Mouse (Mus musculus) limb, embryonic 14.5 days (tissue): ENCODE measurements around the gene Tll2. TPM values are rescaled to one million over a fixed set of nuclear protein-coding genes. Genes with fewer than 3 reads are reported as not detected.

Experiments used
- ATAC-seq: fragments of 200-750 bp; cut with Nextera tagmentation; 2 replicates; pipeline ENCODE4 v1.8.0; 2017; ENCODE audit warnings: low read depth, moderate number of reproducible peaks, moderate TSS enrichment; ENCODE audit not compliant: low FRiP score
- DNase-seq: peaks from one replicate; pipeline ENCODE4 v3.0.0-alpha.2; 2015; ENCODE audit warnings: low spot score
- H3K27ac ChIP-seq: fragments of 300-500 bp; sonication (generic); replicated peaks from 2 replicates; pipeline ENCODE4 v1.5.1; 2014; ENCODE audit warnings: low read depth, mild to moderate bottlenecking, low read length, moderate library complexity, mixed read lengths
- H3K27me3 ChIP-seq: fragments of 300-500 bp; sonication (generic); 2 replicates; pipeline ENCODE4 v1.6.1; 2014; ENCODE audit warnings: low read length, mixed read lengths; ENCODE audit not compliant: control insufficient read depth, insufficient read depth
- H3K36me3 ChIP-seq: fragments of 300-500 bp; sonication (generic); 2 replicates; pipeline ENCODE4 v1.6.1; 2014; ENCODE audit warnings: mild to moderate bottlenecking, low read length, moderate library complexity, mixed read lengths; ENCODE audit not compliant: control insufficient read depth, insufficient read depth
- H3K4me1 ChIP-seq: fragments of 300-500 bp; sonication (generic); 2 replicates; pipeline ENCODE4 v1.6.1; 2014; ENCODE audit warnings: antibody characterized with exemption, low read length, mixed read lengths; ENCODE audit not compliant: control insufficient read depth, insufficient read depth
- H3K4me2 ChIP-seq: fragments of 300-500 bp; sonication (generic); replicated peaks from 2 replicates; pipeline ENCODE4 v1.6.1; 2014; ENCODE audit warnings: low read depth, mild to moderate bottlenecking, low read length, moderate library complexity; ENCODE audit not compliant: severe bottlenecking
- H3K4me3 ChIP-seq: fragments of 300-500 bp; sonication (generic); replicated peaks from 2 replicates; pipeline ENCODE4 v1.5.1; 2014; ENCODE audit warnings: low read length
- H3K9ac ChIP-seq: fragments of 300-500 bp; sonication (generic); 2 replicates; pipeline ENCODE4 v1.6.1; 2014; ENCODE audit warnings: mild to moderate bottlenecking, low read depth, low read length, moderate library complexity; ENCODE audit not compliant: severe bottlenecking
- H3K9me3 ChIP-seq: fragments of 300-500 bp; sonication (generic); 2 replicates; pipeline ENCODE4 v1.6.1; 2016; ENCODE audit warnings: low read length; ENCODE audit not compliant: control insufficient read depth
- POLR2A ChIP-seq: fragments of 200-500 bp; IDR thresholded peaks from 2 replicates; pipeline ENCODE4 v1.8.0; 2012; ENCODE audit warnings: inconsistent platforms, mild to moderate bottlenecking, moderate library complexity, borderline replicate concordance; ENCODE audit not compliant: insufficient read depth, insufficient read length; ENCODE audit errors: extremely low read depth
- WGBS: fragments of 180-500 bp; shearing (Covaris S2); extraction: QIAGEN DNeasy Blood & Tissue Kit; methylation state at CpG from one replicate; pipeline ENCODE4 v1.1.7; 2014; 5-methylcytosine and 5-hydroxymethylcytosine counted together
- polyA plus RNA-seq, 2 experiments: library from polyadenylated mRNA; depleted of rRNA in 1 of 2; stranded (reverse) in 1 of 2; unstranded in 1 of 2; fragments of >200 nt; fragmentation: Nextera tagmentation in 1 of 2; extraction: Ambion mirVana in 1 of 2; gene quantifications; 2 replicates each; pipeline versions ENCODE4 v1.2.1 to v1.2.3; 2012 to 2014

Tll2 gene
- polyA plus RNA-seq, 2 experiments: 1.0 to 1.7 TPM

GRCm38 (mm10) chr19:41086289-41086688 is 120.3 kb downstream of the Tll2 start:
- Histone ChIP-seq H3K4me1 (no peaks in the 10 kb centered on the region; the same call in 1 of the 2 replicates), H3K9ac (no peak overlapping the region), H3K4me3 (no peak overlapping the region), H3K36me3 (no peaks in the 10 kb centered on the region), H3K27ac (no peak overlapping the region), H3K9me3 (no peaks in the 10 kb centered on the region), H3K4me2 (no peak overlapping the region), H3K27me3 (0 out of 2 replicates have a peak, but pooled peaks cover 3% of the 10 kb centered on the region)
- 94% methylated on average over 6 of the region's 6 CpGs for WGBS
- no peak for TF ChIP-seq POLR2A
- no peak for ATAC-seq
- no peak for DNase-seq

- WGBS: 88% methylated on average over 14 of the region's 14 CpGs
- no peaks in the 10 kb centered on the region; the same call in 1 of the 2 replicates for H3K4me1 ChIP-seq
- DNase-seq: no peak
- H3K4me3 ChIP-seq: no peak overlapping the region
- H3K9me3 ChIP-seq: no peaks in the 10 kb centered on the region
- ATAC-seq: no peak
- H3K9ac ChIP-seq: no peak overlapping the region
- H3K27me3 ChIP-seq: no peaks in the 10 kb centered on the region
- TF ChIP-seq POLR2A: no peak
- H3K36me3 ChIP-seq: no peaks in the 10 kb centered on the region
- H3K4me2 ChIP-seq: no peak overlapping the region
- no peak overlapping the region for H3K27ac ChIP-seq
Observed at GRCm38 (mm10) chr19:41083646-41084045, 123.0 kb downstream of the Tll2 start.

- DNase-seq: no peak
- no peak overlapping the region for H3K4me3 ChIP-seq
- H3K9ac ChIP-seq: no peak overlapping the region
- H3K36me3 ChIP-seq: no peaks in the 10 kb centered on the region
- 85% methylated on average over 3 of the region's 3 CpGs for WGBS
- no peaks in the 10 kb centered on the region for H3K27me3 ChIP-seq
- ATAC-seq: peak; percentile 67
- H3K4me2 ChIP-seq: no peak overlapping the region
- H3K9me3 ChIP-seq: no peaks in the 10 kb centered on the region
- no peaks in the 10 kb centered on the region; the same call in 1 of the 2 replicates for H3K4me1 ChIP-seq
- TF ChIP-seq POLR2A: no peak
- no peak overlapping the region for H3K27ac ChIP-seq
Observed at GRCm38 (mm10) chr19:41081589-41081988, 125.0 kb downstream of the Tll2 start.

- Histone ChIP-seq H3K27me3 (no peaks in the 10 kb centered on the region), H3K27ac (no peak within 1 kb of the TSS), H3K36me3 (no peaks in the 10 kb centered on the region), H3K4me3 (no peak within 1 kb of the TSS), H3K9ac (no peak within 1 kb of the TSS), H3K4me1 (no peaks in the 10 kb centered on the region), H3K4me2 (no peak within 1 kb of the TSS), H3K9me3 (no peaks in the 10 kb centered on the region)
- no peak for ATAC-seq
- TF ChIP-seq POLR2A: no peak
- 74% methylated on average over 3 of the region's 3 CpGs for WGBS
- DNase-seq: no peak
Observed at GRCm38 (mm10) chr19:41076906-41077305, 129.7 kb downstream of the Tll2 start, which contains the start of gene Opalin. TSS of gene Opalin (minus strand) at chr19:41077113.

GRCm38 (mm10) chr19:41073746-41074455 is 132.7 kb downstream of the Tll2 start:
- Histone ChIP-seq H3K36me3 (no peaks in the 10 kb centered on the region), H3K9me3 (no peaks in the 10 kb centered on the region), H3K4me3 (no peak overlapping the region), H3K9ac (no peak overlapping the region), H3K27ac (no peak overlapping the region), H3K4me1 (no peaks in the 10 kb centered on the region), H3K27me3 (no peaks in the 10 kb centered on the region), H3K4me2 (no peak overlapping the region)
- 85% methylated on average over 14 of the region's 14 CpGs for WGBS
- no peak for ATAC-seq
- no peak for TF ChIP-seq POLR2A
- no peak for DNase-seq

- Histone ChIP-seq H3K4me2 (no peak overlapping the region), H3K36me3 (no peaks in the 10 kb centered on the region), H3K27me3 (no peaks in the 10 kb centered on the region), H3K9ac (no peak overlapping the region), H3K4me1 (no peaks in the 10 kb centered on the region), H3K27ac (no peak overlapping the region), H3K9me3 (no peaks in the 10 kb centered on the region), H3K4me3 (no peak overlapping the region)
- WGBS: 8% methylated on average over 8 of the region's 8 CpGs
- DNase-seq (peak; percentile 89), ATAC-seq (no peak)
- TF ChIP-seq POLR2A: no peak
Observed at GRCm38 (mm10) chr19:41071500-41071899, 135.1 kb downstream of the Tll2 start.
